Mouse (Mus musculus) right cerebral cortex, postnatal 36 days (tissue): ENCODE data around the gene Ptprj.

Source experiments
- DNase-seq, 2 experiments: peaks; one replicate each; pipeline ENCODE4 v3.0.0; 2022; ENCODE audit warnings: low spot score in 2 of 2, mixed read lengths in 1 of 2

Ptprj gene

GRCm38 (mm10) chr2:90522455-90522854 is 58.0 kb downstream of the Ptprj start:
- no peak for DNase-seq

- no peak for DNase-seq
Observed at GRCm38 (mm10) chr2:90521909-90522308, 58.5 kb downstream of the Ptprj start.

GRCm38 (mm10) chr2:90518296-90518695 is 62.2 kb downstream of the Ptprj start:
- DNase-seq: peak in 1 of 2 experiments; percentile 66

GRCm38 (mm10) chr2:90514969-90515368 is 65.5 kb downstream of the Ptprj start:
- DNase-seq: no peak

GRCm38 (mm10) chr2:90509268-90509667 is 71.2 kb downstream of the Ptprj start:
- no peak for DNase-seq

- no peak for DNase-seq
Observed at GRCm38 (mm10) chr2:90506143-90506542, 74.3 kb downstream of the Ptprj start.

- DNase-seq: peak; percentile 78 to 82
Observed at GRCm38 (mm10) chr2:90504731-90505171, 75.7 kb downstream of the Ptprj start.

GRCm38 (mm10) chr2:90503182-90503833 is 77.1 kb downstream of the Ptprj start:
- DNase-seq: no peak

- DNase-seq: no peak
Observed at GRCm38 (mm10) chr2:90502738-90503137, 77.7 kb downstream of the Ptprj start.

GRCm38 (mm10) chr2:90501708-90502107 is 78.7 kb downstream of the Ptprj start:
- no peak for DNase-seq

GRCm38 (mm10) chr2:90500892-90501291 is 79.6 kb downstream of the Ptprj start:
- DNase-seq: no peak

- no peak for DNase-seq
Observed at GRCm38 (mm10) chr2:90499002-90499401, 81.4 kb downstream of the Ptprj start.

GRCm38 (mm10) chr2:90497551-90497950 is 82.9 kb downstream of the Ptprj start:
- no peak for DNase-seq

GRCm38 (mm10) chr2:90496680-90497074 is 83.8 kb downstream of the Ptprj start:
- DNase-seq: no peak

- no peak for DNase-seq
Observed at GRCm38 (mm10) chr2:90496012-90496679, 84.3 kb downstream of the Ptprj start.

- DNase-seq: no peak
Observed at GRCm38 (mm10) chr2:90490279-90491046, 90.0 kb downstream of the Ptprj start.

GRCm38 (mm10) chr2:90489839-90490238 is 90.6 kb downstream of the Ptprj start:
- no peak for DNase-seq

- DNase-seq: no peak
Observed at GRCm38 (mm10) chr2:90488690-90489590, 91.5 kb downstream of the Ptprj start.

GRCm38 (mm10) chr2:90487471-90488238 is 92.8 kb downstream of the Ptprj start:
- DNase-seq: no peak

GRCm38 (mm10) chr2:90486226-90486755 is 94.2 kb downstream of the Ptprj start:
- DNase-seq: no peak

- DNase-seq: no peak
Observed at GRCm38 (mm10) chr2:90481505-90481904, 98.9 kb downstream of the Ptprj start.
